Mouse (Mus musculus) C2C12 (cell line): ENCODE measurements around the gene Pdss2. TPM values are rescaled to one million over a fixed set of nuclear protein-coding genes. Genes with fewer than 3 reads are reported as not detected.

Experiments
- H3K27me3 ChIP-seq: one replicate; pipeline ENCODE4 v1.6.1; 2011; ENCODE audit not compliant: control insufficient read depth, insufficient read depth, insufficient read length
- H3K36me3 ChIP-seq: one replicate; pipeline ENCODE4 v1.6.1; 2011; ENCODE audit not compliant: control insufficient read depth, insufficient read depth
- H3K4me3 ChIP-seq: one replicate; pipeline ENCODE4 v1.5.1; 2011; ENCODE audit warnings: mild to moderate bottlenecking, control low read depth; ENCODE audit not compliant: poor library complexity, insufficient read depth, severe bottlenecking
- H3K79me2 ChIP-seq: one replicate; pipeline ENCODE4 v1.6.1; 2011; ENCODE audit not compliant: control insufficient read depth, insufficient read depth
- H3K79me3 ChIP-seq: one replicate; pipeline ENCODE4 v1.6.1; 2011; ENCODE audit warnings: low read depth, control low read depth
- H3ac ChIP-seq: one replicate; pipeline ENCODE3; 2011; ENCODE audit warnings: low read depth; ENCODE audit not compliant: control insufficient read depth, insufficient read length
- CEBPB ChIP-seq: IDR thresholded peaks from one replicate; pipeline ENCODE4 v1.6.1; 2011; ENCODE audit warnings: low read depth, mild to moderate bottlenecking, control low read depth, moderate library complexity
- CTCF ChIP-seq: IDR thresholded peaks from one replicate; pipeline ENCODE4 v1.5.1; 2011; ENCODE audit not compliant: control insufficient read depth, insufficient read depth, insufficient read length
- FOSL1 ChIP-seq: IDR thresholded peaks from one replicate; pipeline ENCODE4 v1.8.0; 2011; ENCODE audit warnings: mild to moderate bottlenecking, low read length; ENCODE audit not compliant: poor library complexity, insufficient read depth, severe bottlenecking
- MAX ChIP-seq: IDR thresholded peaks from one replicate; pipeline ENCODE4 v1.6.1; 2011; ENCODE audit warnings: mild to moderate bottlenecking, control low read depth
- MYOD1 ChIP-seq: IDR thresholded peaks from one replicate; pipeline ENCODE4 v1.6.1; 2011; ENCODE audit warnings: low read depth; ENCODE audit not compliant: control insufficient read depth, insufficient read length
- MYOG ChIP-seq: IDR thresholded peaks from one replicate; pipeline ENCODE4 v1.6.1; 2011; ENCODE audit not compliant: control insufficient read depth, insufficient read length; ENCODE audit errors: extremely low read depth
- USF1 ChIP-seq: IDR thresholded peaks from one replicate; pipeline ENCODE4 v1.6.1; 2011; ENCODE audit warnings: low read depth, mild to moderate bottlenecking, control low read depth, moderate library complexity
- polyA plus RNA-seq: library from polyadenylated mRNA; unstranded; fragments of >200 nt; fragmentation: generic; extraction: Trizol; gene quantifications from one replicate; pipeline ENCODE4 v1.2.1, GENCODE M21; 2012; ENCODE audit warnings: missing spikeins

The Pdss2 gene
- polyA plus RNA-seq, 1 experiment, result 7.5 TPM

- no peaks in the 10 kb centered on the region for H3K36me3 ChIP-seq
- H3K27me3 ChIP-seq, result no peaks in the 10 kb centered on the region
- TF ChIP-seq USF1, result no peak
- no peak for TF ChIP-seq CTCF
- no peak for TF ChIP-seq MYOD1
- TF ChIP-seq MYOG, result no peak
- TF ChIP-seq CEBPB, result no peak
- TF ChIP-seq FOSL1, result no peak
- no peak for TF ChIP-seq MAX
- H3K4me3 ChIP-seq, result no peak overlapping the region
- H3ac ChIP-seq, result no peak overlapping the region
- H3K79me3 ChIP-seq, result no peaks in the 10 kb centered on the region
- H3K79me2 ChIP-seq, result no peaks in the 10 kb centered on the region
Measured at GRCm38 (mm10) chr10:43273057-43273456, 51.8 kb downstream of the Pdss2 start.

DNA sequence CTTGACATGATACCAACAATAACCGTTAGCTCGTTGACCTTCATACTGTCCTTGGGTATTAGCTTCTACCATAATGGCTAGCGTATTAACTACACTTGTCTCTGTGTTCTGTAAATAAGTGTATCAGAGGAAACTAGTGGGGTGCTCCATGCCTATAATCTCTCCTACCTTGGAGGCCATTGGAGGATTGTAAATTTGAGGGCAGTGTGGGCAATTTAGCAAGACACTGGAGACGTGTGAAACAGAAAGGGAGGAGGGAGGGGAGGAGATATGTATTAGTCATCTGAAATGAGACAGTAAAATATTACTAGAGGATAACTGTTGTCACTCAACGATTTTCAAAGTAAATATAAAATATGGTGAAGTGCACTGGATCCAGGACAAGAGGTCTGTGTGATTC lies 54.2 kb downstream of the Pdss2 start:
- Histone ChIP-seq H3K36me3 (no peaks in the 10 kb centered on the region), H3K79me2 (no peaks in the 10 kb centered on the region), H3K79me3 (no peaks in the 10 kb centered on the region), H3K4me3 (no peak overlapping the region), H3K27me3 (no peaks in the 10 kb centered on the region), H3ac (no peak overlapping the region)
- TF ChIP-seq USF1 (no peak), MYOG (no peak), FOSL1 (no peak), MAX (no peak), CTCF (no peak), MYOD1 (no peak), CEBPB (no peak)

DNA sequence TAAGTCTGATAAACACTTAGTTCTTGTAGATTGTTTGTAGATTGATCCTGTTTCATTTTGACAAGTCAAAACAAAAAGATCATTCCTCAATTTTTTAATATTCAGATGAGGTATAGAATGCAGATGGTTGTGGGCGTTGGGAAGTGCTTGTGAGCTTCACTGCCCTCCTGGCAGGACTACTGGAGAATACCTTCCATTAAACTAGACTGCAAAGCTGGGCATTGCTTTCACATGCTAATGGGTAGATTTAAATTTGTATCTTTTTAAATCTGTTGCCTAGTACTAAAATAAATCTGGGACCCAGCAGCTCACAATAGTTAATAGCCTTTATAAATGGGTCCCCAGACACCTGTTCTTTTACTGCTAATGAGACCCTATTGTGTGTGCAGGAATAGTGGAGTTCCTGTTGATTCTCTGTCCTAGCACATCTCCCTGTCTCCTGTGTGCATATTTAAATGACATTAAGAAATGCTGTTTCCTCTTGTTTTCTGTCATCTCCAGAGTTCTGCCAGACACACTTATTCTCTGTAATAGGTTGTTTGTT lies 54.9 kb downstream of the Pdss2 start:
- Histone ChIP-seq H3ac (no peak overlapping the region), H3K27me3 (no peaks in the 10 kb centered on the region), H3K36me3 (no peaks in the 10 kb centered on the region), H3K4me3 (no peak overlapping the region), H3K79me3 (peaks cover 3% of the 10 kb centered on the region), H3K79me2 (no peaks in the 10 kb centered on the region)
- TF ChIP-seq MAX, result no peak

DNA sequence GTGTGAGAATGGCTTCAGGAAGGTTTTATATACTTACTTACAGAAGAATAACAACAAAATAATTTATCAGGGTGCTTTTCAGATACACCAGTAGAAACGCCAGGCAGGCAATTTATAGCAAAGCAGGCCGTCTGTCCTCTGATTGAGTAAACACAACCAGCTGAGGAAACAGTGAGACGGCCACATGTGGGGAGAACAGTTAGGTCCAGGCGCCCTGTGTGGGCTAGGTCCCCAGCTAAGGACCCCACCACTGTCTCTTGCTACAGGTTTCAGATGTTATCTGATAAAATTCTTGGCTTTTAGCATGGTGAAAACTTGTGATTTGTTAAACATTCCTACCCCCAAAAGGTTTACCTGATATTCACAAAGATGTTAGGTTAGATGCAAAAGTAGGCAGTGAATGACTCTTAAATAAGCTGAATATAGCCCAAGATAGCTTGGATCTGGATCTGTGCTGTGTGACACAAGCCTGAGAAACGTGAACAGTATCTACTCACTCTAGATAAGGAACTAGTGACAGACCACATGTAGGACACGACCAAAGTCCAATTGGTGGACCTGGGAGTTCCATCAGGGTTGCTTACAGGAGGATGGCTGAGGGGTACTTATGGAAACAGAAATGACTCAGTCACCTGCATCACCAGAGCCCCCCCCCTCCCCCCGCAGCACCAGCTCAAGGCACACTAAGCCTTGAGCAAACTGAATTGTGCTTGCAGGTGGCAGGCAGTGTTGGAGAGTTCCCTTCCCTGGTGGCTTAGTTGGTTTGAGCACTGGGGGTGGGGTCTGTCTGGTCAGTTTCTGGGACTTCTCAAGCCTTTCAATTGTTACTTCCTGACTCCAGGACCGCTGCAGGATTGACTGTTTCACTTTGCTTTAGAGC lies 56.2 kb downstream of the Pdss2 start:
- H3K27me3 ChIP-seq, result no peaks in the 10 kb centered on the region

GRCm38 (mm10) chr10:43279637-43280288 lies 58.5 kb downstream of the Pdss2 start:
- Histone ChIP-seq H3K79me3 (peaks cover 4% of the 10 kb centered on the region), H3ac (no peak overlapping the region), H3K27me3 (no peaks in the 10 kb centered on the region), H3K79me2 (no peaks in the 10 kb centered on the region), H3K36me3 (no peaks in the 10 kb centered on the region), H3K4me3 (no peak overlapping the region)
- no peak for TF ChIP-seq CEBPB

More for the DNA sequence above, 56.2 kb downstream of the Pdss2 start:
- Histone ChIP-seq H3K79me2 (no peaks in the 10 kb centered on the region), H3K4me3 (no peak overlapping the region), H3K79me3 (peaks cover 4% of the 10 kb centered on the region), H3ac (no peak overlapping the region), H3K36me3 (no peaks in the 10 kb centered on the region)
- no peak for TF ChIP-seq CEBPB

DNA sequence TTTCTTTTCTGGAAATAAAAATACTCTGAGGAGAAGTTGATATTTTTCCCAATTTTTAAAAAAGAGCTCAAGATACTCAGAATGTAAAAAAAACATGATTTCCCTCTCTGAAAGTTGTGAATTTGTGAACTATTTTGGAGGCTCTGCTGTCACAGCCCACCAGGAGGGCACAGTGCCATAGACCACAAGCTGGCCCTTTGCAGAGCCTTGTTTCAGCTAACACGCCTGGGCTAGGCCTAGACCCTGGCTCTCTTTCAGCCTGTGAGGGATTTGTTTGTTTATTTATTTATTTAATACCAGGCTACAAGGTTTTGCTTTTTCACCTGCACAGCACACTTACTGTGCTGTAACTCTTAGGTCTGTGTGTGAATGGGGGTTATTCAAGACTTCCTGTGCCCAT lies 64.3 kb downstream of the Pdss2 start:
- Histone ChIP-seq H3K4me3 (no peak overlapping the region), H3K79me2 (no peaks in the 10 kb centered on the region), H3K36me3 (no peaks in the 10 kb centered on the region), H3K79me3 (peaks cover 4% of the 10 kb centered on the region), H3K27me3 (no peaks in the 10 kb centered on the region), H3ac (no peak overlapping the region)
- no peak for TF ChIP-seq FOSL1
- TF ChIP-seq MYOG, result no peak
- no peak for TF ChIP-seq CTCF
- no peak for TF ChIP-seq MAX
- TF ChIP-seq CEBPB, result no peak
- no peak for TF ChIP-seq USF1
- no peak for TF ChIP-seq MYOD1
